Mouse (Mus musculus): ENCODE data around the gene Mab21l1. TPM values are rescaled to one million over a fixed set of nuclear protein-coding genes. Genes with fewer than 3 reads are reported as not detected.

The Mab21l1 gene
- total RNA-seq (2021): 1 to 10 TPM in 1 of 2 experiments, under 1 TPM in 1; 0.89 to 1.9 TPM

GRCm38 (mm10) chr3:55782056-55782687, at the start of gene Mab21l1:
Mab21l1 (plus strand) TSS chr3:55782510.
- DNase-seq (ENCODE audit: low spot score in 2 of 2): peak in 1 of 2 experiments; percentile 29
- intact Hi-C loops (cut with DNase I): no loop called here

GRCm38 (mm10) chr3:55733665-55734064, 48.6 kb upstream of the Mab21l1 start:
- DNase-seq (ENCODE audit: low spot score in 2 of 2): no peak
- intact Hi-C loops (cut with DNase I): no loop called here

GRCm38 (mm10) chr3:55741428-55741827, 40.9 kb upstream of the Mab21l1 start:
- intact Hi-C loops (cut with DNase I): no loop called here
- DNase-seq (ENCODE audit: low spot score in 2 of 2): no peak

GRCm38 (mm10) chr3:55742218-55742617, 40.1 kb upstream of the Mab21l1 start:
- intact Hi-C loops (cut with DNase I): no loop called here
- DNase-seq (ENCODE audit: low spot score in 2 of 2): no peak

- DNase-seq (ENCODE audit: low spot score in 2 of 2): no peak
- intact Hi-C loops (cut with DNase I): no loop called here
Observed at GRCm38 (mm10) chr3:55742654-55743053, 39.7 kb upstream of the Mab21l1 start.

- DNase-seq (ENCODE audit: low spot score in 2 of 2): no peak
- intact Hi-C loops (cut with DNase I): no loop called here
Observed at GRCm38 (mm10) chr3:55743885-55744284, 38.4 kb upstream of the Mab21l1 start.

GRCm38 (mm10) chr3:55750445-55751065, 31.8 kb upstream of the Mab21l1 start:
- no peak for DNase-seq (ENCODE audit: low spot score in 2 of 2)
- intact Hi-C loops (cut with DNase I): no loop called here

- intact Hi-C loops (cut with DNase I): no loop called here
- DNase-seq (ENCODE audit: low spot score in 2 of 2): no peak
Observed at GRCm38 (mm10) chr3:55751363-55751762, 30.9 kb upstream of the Mab21l1 start.

- no peak for DNase-seq (ENCODE audit: low spot score in 2 of 2)
- intact Hi-C loops (cut with DNase I): no loop called here
Observed at GRCm38 (mm10) chr3:55752558-55752957, 29.8 kb upstream of the Mab21l1 start.

GRCm38 (mm10) chr3:55753872-55754271, 28.4 kb upstream of the Mab21l1 start:
- DNase-seq (ENCODE audit: low spot score in 2 of 2): no peak
- intact Hi-C loops (cut with DNase I): no loop called here

- intact Hi-C loops (cut with DNase I): no loop called here
- DNase-seq (ENCODE audit: low spot score in 2 of 2): no peak
Observed at GRCm38 (mm10) chr3:55754981-55755608, 27.2 kb upstream of the Mab21l1 start.

GRCm38 (mm10) chr3:55755805-55756601, 26.3 kb upstream of the Mab21l1 start:
- DNase-seq (ENCODE audit: low spot score in 2 of 2): no peak
- intact Hi-C loops (cut with DNase I): no loop called here

- DNase-seq (ENCODE audit: low spot score in 2 of 2): no peak
- intact Hi-C loops (cut with DNase I): no loop called here
Observed at GRCm38 (mm10) chr3:55756602-55757190, 25.6 kb upstream of the Mab21l1 start.

- DNase-seq (ENCODE audit: low spot score in 2 of 2): no peak
- intact Hi-C loops (cut with DNase I): no loop called here
Observed at GRCm38 (mm10) chr3:55758297-55758696, 24.0 kb upstream of the Mab21l1 start.

GRCm38 (mm10) chr3:55763591-55763990, 18.7 kb upstream of the Mab21l1 start:
- intact Hi-C loops (cut with DNase I): no loop called here
- no peak for DNase-seq (ENCODE audit: low spot score in 2 of 2)

- intact Hi-C loops (cut with DNase I): no loop called here
- no peak for DNase-seq (ENCODE audit: low spot score in 2 of 2)
Observed at GRCm38 (mm10) chr3:55768654-55769053, 13.7 kb upstream of the Mab21l1 start.

- no peak for DNase-seq (ENCODE audit: low spot score in 2 of 2)
- intact Hi-C loops (cut with DNase I): no loop called here
Observed at GRCm38 (mm10) chr3:55769308-55769707, 13.0 kb upstream of the Mab21l1 start.

- no peak for DNase-seq (ENCODE audit: low spot score in 2 of 2)
- intact Hi-C loops (cut with DNase I): no loop called here
Observed at GRCm38 (mm10) chr3:55774203-55774602, 8.1 kb upstream of the Mab21l1 start.

GRCm38 (mm10) chr3:55775245-55775644, 7.1 kb upstream of the Mab21l1 start:
- intact Hi-C loops (cut with DNase I): no loop called here

GRCm38 (mm10) chr3:55775753-55776152, 6.6 kb upstream of the Mab21l1 start:
- no peak for DNase-seq (ENCODE audit: low spot score in 2 of 2)
- intact Hi-C loops (cut with DNase I): no loop called here

More at GRCm38 (mm10) chr3:55775245-55775644, 7.1 kb upstream of the Mab21l1 start:
- DNase-seq (ENCODE audit: low spot score in 2 of 2): no peak
